Mouse (Mus musculus) layer of hippocampus, postnatal 25 days (tissue): ENCODE measurements at regions not wholly inside any gene's neighbourhood (a gene's known extent, or its start where the extent isn't known, plus 50 kb on each side); places are given as distances from the start of the nearest gene placed in this dataset.

Experiments used
- DNase-seq, 2 experiments: peaks; one replicate each; pipeline ENCODE4 v3.0.0; 2022; ENCODE audit warnings: mixed read lengths in 2 of 2, low spot score in 1 of 2; ENCODE audit errors: extremely low spot score in 1 of 2

GRCm38 (mm10) chr1:76200906-76201305 is 654.8 kb downstream of the Slc4a3 start:
- no peak for DNase-seq

- no peak for DNase-seq
These were observed 666.4 kb downstream of the Slc4a3 start for GRCm38 (mm10) chr1:76212486-76212885.

GRCm38 (mm10) chr1:76244721-76245120 is 698.7 kb downstream of the Slc4a3 start:
- no peak for DNase-seq

GRCm38 (mm10) chr1:76246181-76246796 is 700.2 kb downstream of the Slc4a3 start:
- no peak for DNase-seq

GRCm38 (mm10) chr1:76247126-76247525 is 701.1 kb downstream of the Slc4a3 start:
- DNase-seq = no peak

- DNase-seq = no peak
These were observed 712.2 kb downstream of the Slc4a3 start for GRCm38 (mm10) chr1:76258217-76258616.

GRCm38 (mm10) chr1:76276148-76276547 is 730.1 kb downstream of the Slc4a3 start:
- DNase-seq = no peak

GRCm38 (mm10) chr1:76276624-76277023 is 730.6 kb downstream of the Slc4a3 start:
- no peak for DNase-seq

GRCm38 (mm10) chr1:76283322-76283721 is 737.3 kb downstream of the Slc4a3 start:
- DNase-seq = no peak

- no peak for DNase-seq
These were observed 777.0 kb downstream of the Slc4a3 start for GRCm38 (mm10) chr1:76322943-76323559.

GRCm38 (mm10) chr1:76323592-76323991 is 777.5 kb downstream of the Slc4a3 start:
- no peak for DNase-seq

GRCm38 (mm10) chr1:76336011-76336410 is 789.9 kb downstream of the Slc4a3 start:
- no peak for DNase-seq

- DNase-seq = no peak
These were observed 816.0 kb downstream of the Slc4a3 start for GRCm38 (mm10) chr1:76362106-76362505.

GRCm38 (mm10) chr1:76373931-76374330 is 827.9 kb downstream of the Slc4a3 start:
- no peak for DNase-seq

- no peak for DNase-seq
These were observed 832.1 kb downstream of the Slc4a3 start for GRCm38 (mm10) chr1:76378154-76378553.

GRCm38 (mm10) chr1:76392536-76392935 is 846.5 kb downstream of the Slc4a3 start:
- DNase-seq = no peak

GRCm38 (mm10) chr1:76394038-76394437 is 848.0 kb downstream of the Slc4a3 start:
- DNase-seq = no peak

GRCm38 (mm10) chr1:76402854-76403253 is 856.8 kb downstream of the Slc4a3 start:
- DNase-seq = no peak

GRCm38 (mm10) chr1:76404003-76404402 is 857.9 kb downstream of the Slc4a3 start:
- DNase-seq = no peak

- DNase-seq = no peak
These were observed 864.7 kb downstream of the Slc4a3 start for GRCm38 (mm10) chr1:76410813-76411212.

GRCm38 (mm10) chr1:76420525-76420924 is 874.5 kb downstream of the Slc4a3 start:
- DNase-seq = no peak

GRCm38 (mm10) chr1:76427439-76427838 is 881.4 kb downstream of the Slc4a3 start:
- peak in 1 of 2 experiments; percentile 23 for DNase-seq
